Mouse (Mus musculus) hindbrain, embryonic 12.5 days (tissue): ENCODE results near the gene Wfdc10. TPM values are rescaled to one million over a fixed set of nuclear protein-coding genes. Genes with fewer than 3 reads are reported as not detected.
"Not testable (repeated sequence)": the region's sequence is repeated elsewhere in the genome, so short reads cannot be mapped to it uniquely, and the experiment has no call there.

Experiments used
- ATAC-seq: fragments of 200-750 bp; cut with Nextera tagmentation; 2 replicates; pipeline ENCODE4 v1.8.0; 2017; ENCODE audit warnings: moderate TSS enrichment; ENCODE audit not compliant: low FRiP score
- H3K27ac ChIP-seq: fragments of 300-500 bp; sonication (generic); 2 replicates; pipeline ENCODE4 v1.5.1; 2016; ENCODE audit warnings: mild to moderate bottlenecking
- H3K27me3 ChIP-seq: fragments of 300-500 bp; sonication (generic); 2 replicates; pipeline ENCODE4 v1.6.1; 2016; ENCODE audit warnings: mild to moderate bottlenecking
- H3K36me3 ChIP-seq: fragments of 300-500 bp; sonication (generic); 2 replicates; pipeline ENCODE4 v1.6.1; 2016; ENCODE audit warnings: mild to moderate bottlenecking
- H3K4me1 ChIP-seq: fragments of 300-500 bp; sonication (generic); 2 replicates; pipeline ENCODE4 v1.6.1; 2016
- H3K4me2 ChIP-seq: fragments of 300-500 bp; sonication (generic); replicated peaks from 2 replicates; pipeline ENCODE4 v1.6.1; 2016; ENCODE audit warnings: mild to moderate bottlenecking
- H3K4me3 ChIP-seq: fragments of 300-500 bp; sonication (generic); 2 replicates; pipeline ENCODE4 v1.5.1; 2016; ENCODE audit warnings: mild to moderate bottlenecking
- H3K9ac ChIP-seq: fragments of 300-500 bp; sonication (generic); 2 replicates; pipeline ENCODE4 v1.6.1; 2016; ENCODE audit warnings: mild to moderate bottlenecking, moderate library complexity
- H3K9me3 ChIP-seq: fragments of 300-500 bp; sonication (generic); replicated peaks from 2 replicates; pipeline ENCODE4 v1.6.1; 2016; ENCODE audit warnings: mild to moderate bottlenecking
- WGBS: fragments of 180-500 bp; shearing (Covaris S2); methylation state at CpG from one replicate; pipeline ENCODE4 v1.1.7; 2016; 5-methylcytosine and 5-hydroxymethylcytosine counted together
- polyA plus RNA-seq: library from polyadenylated mRNA; unstranded; fragments of >200 nt; fragmentation: Nextera tagmentation; extraction: Ambion mirVana; gene quantifications from 2 replicates; pipeline ENCODE4 v1.2.1, GENCODE M21; 2016

Wfdc10 gene
- not detected in 2 replicates for polyA plus RNA-seq

DNA sequence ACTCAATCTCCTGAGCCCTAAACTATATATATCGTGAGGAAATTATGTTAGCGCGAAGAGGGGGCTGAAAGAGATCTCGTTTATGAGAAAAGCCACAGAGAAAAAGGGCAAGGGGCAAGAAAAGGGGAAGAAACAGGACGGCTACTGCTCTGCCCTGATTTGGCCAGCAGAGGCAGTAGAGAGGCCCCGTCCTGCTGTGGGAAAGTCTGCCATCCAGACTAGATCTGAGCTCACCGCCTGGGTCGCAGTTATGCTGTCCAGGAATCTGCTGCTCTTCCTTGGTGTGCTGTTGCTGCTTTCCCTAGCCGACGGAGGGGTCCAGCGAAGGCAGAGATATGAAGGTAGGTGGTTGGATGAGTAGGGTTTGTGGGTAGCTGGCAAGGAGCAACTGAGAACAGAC, at the start of gene Wfdc10:
Wfdc10 (plus strand) TSS at position 189 of the 400 bp plus-strand sequence.
- Histone ChIP-seq H3K27ac (no peak within 1 kb of the TSS), H3K4me1 (no peaks in the 10 kb centered on the region), H3K9ac (no peak within 1 kb of the TSS), H3K4me3 (no peak within 1 kb of the TSS), H3K27me3 (no peaks in the 10 kb centered on the region), H3K9me3 (no peaks in the 10 kb centered on the region), H3K36me3 (no peaks in the 10 kb centered on the region), H3K4me2 (no peak within 1 kb of the TSS)
- WGBS: 18% methylated on average over 11 of the region's 11 CpGs
- no peak for ATAC-seq

- no peaks in the 10 kb centered on the region for H3K9me3 ChIP-seq
- no peak overlapping the region for H3K4me3 ChIP-seq
- no peak overlapping the region for H3K4me2 ChIP-seq
- peaks cover 3% of the 10 kb centered on the region; the same call in 1 of the 2 replicates for H3K27me3 ChIP-seq
- ATAC-seq: no peak
- 85% methylated on average over 6 of the region's 6 CpGs for WGBS
- no peaks in the 10 kb centered on the region for H3K4me1 ChIP-seq
- H3K9ac ChIP-seq: no peak overlapping the region
- H3K27ac ChIP-seq: no peak overlapping the region
- H3K36me3 ChIP-seq: no peaks in the 10 kb centered on the region
Measured at GRCm38 (mm10) chr2:164608781-164609180, 47.1 kb upstream of the Wfdc10 start.

DNA sequence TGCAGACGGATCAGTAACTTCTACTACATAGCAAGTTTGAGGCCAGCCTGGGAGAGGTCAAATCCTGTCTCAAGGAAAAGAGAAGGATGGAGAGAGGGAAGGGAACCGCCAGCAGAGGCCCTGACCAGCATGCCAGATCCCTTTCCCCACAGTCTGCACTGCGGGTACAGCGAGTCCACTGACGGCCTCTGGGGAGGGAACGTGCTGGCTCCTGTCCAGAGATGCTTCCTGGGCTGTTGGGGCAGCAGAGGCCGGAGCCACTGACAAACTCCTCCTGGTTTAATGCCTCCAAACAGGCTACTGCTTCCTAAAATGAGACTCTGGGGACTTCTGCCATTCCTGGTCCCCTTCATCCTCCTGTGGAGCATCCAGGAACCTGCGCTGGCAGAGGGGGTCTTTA, 42.4 kb upstream of the Wfdc10 start, which contains the start of the genes Wfdc6b and Wfdc8:
Wfdc6b (plus strand) TSS at position 52 of the 400 bp plus-strand sequence.
Wfdc8 (minus strand) TSS at position 156 of the 400 bp plus-strand sequence.
- H3K36me3 ChIP-seq, H3K4me2 ChIP-seq, H3K4me1 ChIP-seq, H3K27ac ChIP-seq, H3K4me3 ChIP-seq, H3K27me3 ChIP-seq, H3K9ac ChIP-seq, H3K9me3 ChIP-seq, ATAC-seq: not testable (repeated sequence)
- 69% methylated on average over 8 of the region's 8 CpGs for WGBS

DNA sequence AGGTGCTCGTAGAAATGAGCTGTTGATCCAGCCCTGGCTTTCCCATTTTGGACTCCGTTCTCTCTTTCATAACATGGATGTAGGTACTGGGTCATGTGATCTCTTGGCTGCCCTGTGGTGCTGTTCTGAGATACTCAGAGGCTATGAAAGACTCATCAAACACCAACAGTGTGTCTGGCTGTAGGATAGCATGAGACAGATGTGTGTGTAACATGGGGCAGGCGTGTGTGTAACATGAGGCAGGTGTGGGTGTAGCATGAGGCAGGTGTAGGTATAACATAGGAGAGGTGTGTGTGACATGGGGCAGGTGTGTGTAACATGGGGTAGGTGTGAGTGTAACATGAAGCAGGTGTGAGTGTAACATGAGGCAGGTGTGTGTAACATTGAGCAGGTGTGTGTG, 40.5 kb upstream of the Wfdc10 start:
- Histone ChIP-seq H3K27me3 (no peaks in the 10 kb centered on the region), H3K9me3 (no peaks in the 10 kb centered on the region), H3K4me3 (no peak overlapping the region), H3K27ac (no peak overlapping the region), H3K4me2 (no peak overlapping the region), H3K9ac (no peak overlapping the region), H3K4me1 (no peaks in the 10 kb centered on the region), H3K36me3 (no peaks in the 10 kb centered on the region)
- no peak for ATAC-seq
- WGBS: 96% methylated on average over 3 of the region's 3 CpGs

GRCm38 (mm10) chr2:164619050-164619449, 36.8 kb upstream of the Wfdc10 start:
- no peak for ATAC-seq
- Histone ChIP-seq H3K9ac (no peak overlapping the region), H3K4me1 (no peaks in the 10 kb centered on the region), H3K4me2 (no peak overlapping the region), H3K27me3 (no peaks in the 10 kb centered on the region), H3K27ac (no peak overlapping the region), H3K4me3 (no peak overlapping the region), H3K36me3 (no peaks in the 10 kb centered on the region), H3K9me3 (no peaks in the 10 kb centered on the region)
- WGBS: 87% methylated on average over 5 of the region's 5 CpGs

GRCm38 (mm10) chr2:164621775-164622174, 34.1 kb upstream of the Wfdc10 start:
- no peak overlapping the region for H3K9ac ChIP-seq
- no peaks in the 10 kb centered on the region for H3K36me3 ChIP-seq
- no peak overlapping the region for H3K27ac ChIP-seq
- H3K27me3 ChIP-seq: no peaks in the 10 kb centered on the region
- no peaks in the 10 kb centered on the region for H3K9me3 ChIP-seq
- H3K4me3 ChIP-seq: no peak overlapping the region
- H3K4me1 ChIP-seq: no peaks in the 10 kb centered on the region
- no peak overlapping the region for H3K4me2 ChIP-seq
- ATAC-seq: no peak
- 89% methylated on average over 4 of the region's 4 CpGs for WGBS

DNA sequence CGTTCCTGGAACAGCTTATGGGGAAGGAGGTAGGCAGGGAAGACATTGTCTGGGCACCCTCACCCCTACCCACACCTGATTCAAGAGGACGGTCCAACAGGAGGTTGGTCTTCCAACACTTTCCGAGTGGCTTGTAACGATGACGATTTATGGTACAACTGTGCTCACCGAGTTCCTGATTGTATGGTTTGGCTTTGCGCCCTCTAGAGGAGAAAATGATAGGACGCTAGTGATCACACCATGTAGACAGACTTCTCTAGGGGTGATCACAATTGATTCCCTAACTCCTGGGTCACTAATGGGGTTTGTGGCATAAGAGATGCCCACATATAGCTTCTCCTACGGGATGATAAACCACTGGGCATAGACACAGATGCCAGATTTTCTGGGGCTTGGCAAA, 20.6 kb upstream of the Wfdc10 start:
- no peak overlapping the region for H3K9ac ChIP-seq
- H3K4me2 ChIP-seq: no peak overlapping the region
- no peaks in the 10 kb centered on the region for H3K4me1 ChIP-seq
- no peaks in the 10 kb centered on the region for H3K36me3 ChIP-seq
- no peak overlapping the region for H3K27ac ChIP-seq
- no peak for ATAC-seq
- no peaks in the 10 kb centered on the region for H3K9me3 ChIP-seq
- H3K27me3 ChIP-seq: no peaks in the 10 kb centered on the region
- WGBS: 77% methylated on average over 9 of the region's 9 CpGs
- H3K4me3 ChIP-seq: no peak overlapping the region

- H3K4me3 ChIP-seq: no peak within 1 kb of the TSS
- H3K9me3 ChIP-seq: no peaks in the 10 kb centered on the region
- H3K9ac ChIP-seq: no peak within 1 kb of the TSS
- H3K4me1 ChIP-seq: no peaks in the 10 kb centered on the region
- no peaks in the 10 kb centered on the region for H3K36me3 ChIP-seq
- H3K27ac ChIP-seq: no peak within 1 kb of the TSS
- WGBS: 91% methylated on average over 3 of the region's 3 CpGs
- no peak within 1 kb of the TSS for H3K4me2 ChIP-seq
- no peaks in the 10 kb centered on the region for H3K27me3 ChIP-seq
- ATAC-seq: no peak
Measured at GRCm38 (mm10) chr2:164638696-164639095, 17.1 kb upstream of the Wfdc10 start, which contains the start of gene Wfdc16. Gene Wfdc16 (minus strand): TSS chr2:164638796.

DNA sequence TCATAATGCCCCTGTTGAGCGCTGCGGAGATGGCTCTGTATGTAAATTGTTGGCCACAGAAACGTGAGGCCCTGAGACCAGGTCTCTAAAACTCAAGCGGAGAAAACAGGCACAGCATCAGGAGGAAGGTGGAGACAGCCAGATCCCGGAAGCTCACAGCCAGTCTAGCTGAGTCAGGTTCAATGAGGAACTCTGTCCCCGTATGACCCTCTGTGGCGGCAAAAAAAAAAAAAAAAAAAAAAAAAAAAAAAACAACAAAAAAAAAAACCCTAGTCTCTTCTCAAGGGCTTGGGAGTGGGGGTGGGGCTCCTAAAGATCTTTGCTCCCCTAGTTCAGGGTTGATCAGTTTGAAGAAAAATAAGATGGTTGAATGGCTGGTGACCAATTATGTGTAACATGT, 14.7 kb upstream of the Wfdc10 start:
- Histone ChIP-seq H3K36me3 (no peaks in the 10 kb centered on the region), H3K27ac (no peak overlapping the region), H3K27me3 (no peaks in the 10 kb centered on the region), H3K9me3 (no peaks in the 10 kb centered on the region), H3K4me2 (no peak overlapping the region), H3K4me3 (no peak overlapping the region), H3K4me1 (no peaks in the 10 kb centered on the region), H3K9ac (no peak overlapping the region)
- WGBS: 72% methylated on average over 7 of the region's 7 CpGs
- no peak for ATAC-seq

GRCm38 (mm10) chr2:164641881-164642673, 13.8 kb upstream of the Wfdc10 start:
- no peak for ATAC-seq
- Histone ChIP-seq H3K27ac (no peak overlapping the region), H3K27me3 (no peaks in the 10 kb centered on the region), H3K4me1 (no peaks in the 10 kb centered on the region), H3K4me2 (no peak overlapping the region), H3K9ac (no peak overlapping the region), H3K36me3 (no peaks in the 10 kb centered on the region), H3K9me3 (no peaks in the 10 kb centered on the region), H3K4me3 (no peak overlapping the region)
- WGBS: 83% methylated on average over 13 of the region's 13 CpGs

- WGBS: 83% methylated on average over 9 of the region's 9 CpGs
- H3K4me2 ChIP-seq: no peak within 1 kb of the TSS
- no peaks in the 10 kb centered on the region for H3K27me3 ChIP-seq
- H3K4me3 ChIP-seq: no peak within 1 kb of the TSS
- no peaks in the 10 kb centered on the region for H3K9me3 ChIP-seq
- no peaks in the 10 kb centered on the region for H3K4me1 ChIP-seq
- no peak within 1 kb of the TSS for H3K9ac ChIP-seq
- H3K36me3 ChIP-seq: no peaks in the 10 kb centered on the region
- ATAC-seq: no peak
- H3K27ac ChIP-seq: no peak within 1 kb of the TSS
Measured at GRCm38 (mm10) chr2:164656483-164656882, 637 bp downstream of the Wfdc10 start, which contains the start of gene Wfdc9. Gene Wfdc9 (minus strand): TSS chr2:164656583.

- Histone ChIP-seq H3K27me3 (no peaks in the 10 kb centered on the region), H3K36me3 (no peaks in the 10 kb centered on the region), H3K9me3 (0 out of 2 replicates have a peak, but pooled peaks cover 2% of the 10 kb centered on the region), H3K4me2 (no peak overlapping the region), H3K4me1 (no peaks in the 10 kb centered on the region), H3K27ac (no peak overlapping the region), H3K4me3 (no peak overlapping the region), H3K9ac (no peak overlapping the region)
- no peak for ATAC-seq
- WGBS: 87% methylated on average over 7 of the region's 7 CpGs
Measured at GRCm38 (mm10) chr2:164664851-164665250, 9.0 kb downstream of the Wfdc10 start.

GRCm38 (mm10) chr2:164670261-164670660, 14.4 kb downstream of the Wfdc10 start:
- no peaks in the 10 kb centered on the region for H3K27me3 ChIP-seq
- H3K27ac ChIP-seq: no peak overlapping the region
- H3K9ac ChIP-seq: no peak overlapping the region
- no peaks in the 10 kb centered on the region for H3K36me3 ChIP-seq
- H3K4me1 ChIP-seq: no peaks in the 10 kb centered on the region
- 0 out of 2 replicates have a peak, but pooled peaks cover 2% of the 10 kb centered on the region for H3K9me3 ChIP-seq
- no peak overlapping the region for H3K4me3 ChIP-seq
- ATAC-seq: no peak
- H3K4me2 ChIP-seq: no peak overlapping the region
- WGBS: 82% methylated on average over 5 of the region's 5 CpGs
